Mouse (Mus musculus) small intestine, adult 2 months (tissue): ENCODE data around the gene Abcc3.

Experiments used
- CTCF ChIP-seq: fragments of 200-500 bp; IDR thresholded peaks from 2 replicates; pipeline ENCODE4 v1.5.1; 2012; ENCODE audit warnings: low read depth, mild to moderate bottlenecking, control low read depth, inconsistent platforms, low read length, moderate library complexity, mixed read lengths; ENCODE audit not compliant: insufficient replicate concordance, insufficient read length; ENCODE audit errors: extremely low read depth
- POLR2A ChIP-seq: fragments of 200-500 bp; IDR thresholded peaks from 2 replicates; pipeline ENCODE4 v1.6.1; 2012; ENCODE audit warnings: low read depth, mild to moderate bottlenecking, control low read depth, inconsistent platforms, low read length, moderate library complexity

DNA sequence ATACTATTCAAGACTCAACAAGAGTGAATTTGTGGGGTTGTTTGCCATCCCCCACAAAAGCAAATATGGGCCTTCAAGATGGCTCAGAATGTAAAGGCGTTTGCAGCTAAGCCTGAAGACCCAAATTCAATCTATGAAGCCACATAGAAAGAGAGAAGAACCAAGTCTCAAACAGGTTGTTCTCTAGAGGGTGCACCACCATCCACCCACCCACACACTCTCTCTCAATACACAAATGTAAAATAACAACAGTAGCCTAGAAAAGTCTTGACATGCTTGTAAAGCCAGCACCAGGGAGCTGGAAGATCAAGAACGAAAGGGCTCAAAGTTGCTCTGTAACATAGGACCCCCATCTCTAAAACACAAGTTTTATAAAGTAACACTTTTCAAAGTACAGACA lies 76.3 kb downstream of the Abcc3 start:
- TF ChIP-seq CTCF, result no peak
- no peak for TF ChIP-seq POLR2A
